Mouse (Mus musculus) retina, postnatal 1 day (tissue): ENCODE measurements around the gene Scgb2b17.
"Not testable (repeated sequence)": the region's sequence is repeated elsewhere in the genome, so short reads cannot be mapped to it uniquely, and the experiment has no call there.

Experiments
- DNase-seq: peaks from one replicate; pipeline ENCODE4 v3.0.0-alpha.2; 2012

Scgb2b17 gene

DNA sequence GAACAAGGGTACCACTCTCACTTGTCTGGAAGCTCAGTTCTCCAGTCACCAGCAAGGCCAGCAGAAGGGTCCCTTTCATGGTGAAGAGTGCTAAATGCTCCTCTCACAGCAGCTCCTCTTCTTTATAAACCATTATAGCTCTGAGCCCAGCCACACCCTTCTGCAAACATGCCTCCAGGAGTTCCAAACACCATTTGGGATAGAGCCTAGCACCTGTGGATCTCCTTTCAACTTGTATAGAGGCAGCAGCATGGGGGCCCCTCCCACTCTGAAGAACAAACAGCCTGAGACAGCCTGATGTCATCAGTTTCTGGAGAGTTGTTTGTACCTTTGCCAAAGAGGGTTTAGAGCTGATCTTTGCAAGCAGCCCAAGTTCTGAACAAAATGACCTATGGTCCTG is at the start of gene Scgb2b17:
Scgb2b17 (minus strand) TSS at position 101 of the 400 bp plus-strand sequence.
- not testable (repeated sequence) for DNase-seq

DNA sequence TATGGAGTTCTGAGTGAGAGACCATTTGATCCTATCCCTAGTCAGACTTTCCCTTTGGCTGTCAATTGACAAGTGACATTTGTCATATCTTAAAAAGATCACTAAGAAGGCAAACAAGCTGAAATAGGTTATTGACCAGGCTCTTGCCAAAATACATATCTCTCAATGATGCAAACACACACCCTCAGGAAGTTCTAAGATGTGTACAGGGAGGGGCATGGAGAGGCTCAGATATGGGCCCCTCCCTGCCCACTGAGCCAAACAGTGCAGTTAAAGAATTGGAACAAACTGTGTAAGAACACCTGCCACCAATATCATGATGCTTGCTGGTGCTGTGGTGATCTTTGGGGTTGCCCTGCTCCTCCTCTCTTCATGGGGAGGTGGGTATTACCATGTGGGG is 6.8 kb upstream of the Scgb2b17 start, which contains the start of gene Scgb1b17:
Scgb1b17 (plus strand) TSS at position 301 of the 400 bp plus-strand sequence.
- not testable (repeated sequence) for DNase-seq
